Mouse (Mus musculus): ENCODE measurements around the gene Mxd1.

Gene Mxd1

DNA sequence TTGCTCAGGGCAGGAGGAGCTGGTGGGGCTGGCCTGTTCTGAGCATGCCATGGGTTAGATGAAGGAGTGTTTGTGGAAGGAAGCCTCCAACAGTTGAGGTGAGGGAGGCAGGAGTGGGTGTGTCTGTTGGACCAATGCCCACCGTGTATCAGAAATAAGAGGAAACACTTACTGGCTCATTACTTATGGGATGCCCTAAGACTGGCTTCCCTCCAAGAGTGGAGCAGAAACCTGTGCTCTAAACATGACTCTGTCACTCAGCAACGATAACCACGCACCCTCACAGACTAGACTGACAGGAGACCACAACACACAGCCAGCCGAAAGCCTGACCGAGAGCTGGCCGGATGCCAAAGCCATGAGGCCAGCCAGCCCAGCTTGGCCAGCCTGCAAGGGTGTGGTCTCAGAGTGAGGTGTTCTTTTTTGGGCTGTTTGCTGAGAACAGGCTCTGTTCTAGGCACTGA is 69.0 kb downstream of the Mxd1 start:
- in situ Hi-C loops (cut with MboI, MseI): no loop called here

DNA sequence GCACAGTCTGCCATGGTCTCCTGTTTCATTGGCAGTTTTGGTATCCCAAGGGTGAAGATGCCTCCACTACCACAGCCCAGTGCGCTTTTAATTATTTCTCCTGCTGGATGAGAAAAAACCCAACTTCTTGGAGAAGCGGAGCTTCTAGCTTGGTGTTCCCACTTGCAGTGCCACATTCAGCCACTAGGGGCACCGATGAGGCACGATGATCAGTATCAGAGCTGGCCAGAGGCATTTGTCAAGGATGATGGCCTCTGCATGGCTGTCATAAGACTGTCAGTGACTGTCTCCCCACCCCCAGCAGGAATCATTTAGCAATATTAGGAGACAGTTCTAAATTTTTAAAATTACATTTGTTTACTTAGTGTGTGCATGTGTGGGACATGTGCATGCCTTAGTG is 69.8 kb downstream of the Mxd1 start:
- in situ Hi-C loops (cut with MboI, MseI): no loop called here

DNA sequence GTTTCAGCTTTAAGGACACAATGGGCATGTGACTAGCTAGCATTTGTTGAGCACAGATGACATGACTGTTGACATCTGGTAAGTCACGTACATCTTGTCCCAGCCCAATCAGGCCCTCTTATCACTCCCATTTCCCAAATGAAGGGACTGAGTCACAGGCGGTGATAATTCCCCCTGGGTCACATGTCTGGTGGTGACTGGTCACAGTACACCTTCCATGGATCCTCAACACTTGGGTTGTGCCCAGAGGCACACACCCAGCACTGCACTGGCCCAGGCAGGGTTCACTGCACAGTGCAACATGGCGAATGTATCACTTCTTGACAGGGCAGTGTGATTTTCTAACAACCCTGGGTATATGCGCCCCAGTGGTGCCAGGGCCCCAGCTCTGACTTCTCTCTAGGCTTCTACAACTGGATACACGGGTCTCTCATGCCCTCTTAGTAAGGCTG is 70.2 kb downstream of the Mxd1 start:
- in situ Hi-C loops (cut with MboI, MseI): no loop called here
